Mouse (Mus musculus) midbrain, embryonic 13.5 days (tissue): ENCODE measurements around the gene Gm3250. TPM values are rescaled to one million over a fixed set of nuclear protein-coding genes. Genes with fewer than 3 reads are reported as not detected.
"Not testable (repeated sequence)": the region's sequence is repeated elsewhere in the genome, so short reads cannot be mapped to it uniquely, and the experiment has no call there.

ENCODE experiments used
- ATAC-seq: fragments of 200-750 bp; cut with Nextera tagmentation; 2 replicates; pipeline ENCODE4 v1.8.0; 2017; ENCODE audit warnings: mild to moderate bottlenecking, moderate TSS enrichment, moderate library complexity
- H3K27ac ChIP-seq: fragments of 300-500 bp; sonication (generic); 2 replicates; pipeline ENCODE4 v1.5.1; 2015; ENCODE audit warnings: inconsistent platforms, mild to moderate bottlenecking, moderate library complexity
- H3K27me3 ChIP-seq: fragments of 300-500 bp; sonication (generic); 2 replicates; pipeline ENCODE4 v1.6.1; 2015; ENCODE audit warnings: mild to moderate bottlenecking, inconsistent platforms
- H3K36me3 ChIP-seq: fragments of 300-500 bp; sonication (generic); 2 replicates; pipeline ENCODE4 v1.6.1; 2015; ENCODE audit warnings: mild to moderate bottlenecking, inconsistent platforms
- H3K4me1 ChIP-seq: fragments of 300-500 bp; sonication (generic); replicated peaks from 2 replicates; pipeline ENCODE4 v1.6.1; 2015; ENCODE audit warnings: inconsistent platforms
- H3K4me2 ChIP-seq: fragments of 300-500 bp; sonication (generic); replicated peaks from 2 replicates; pipeline ENCODE4 v1.6.1; 2015; ENCODE audit warnings: moderate library complexity, mild to moderate bottlenecking, inconsistent platforms
- H3K4me3 ChIP-seq: fragments of 300-500 bp; sonication (generic); replicated peaks from 2 replicates; pipeline ENCODE4 v1.5.1; 2015; ENCODE audit warnings: mild to moderate bottlenecking, inconsistent platforms
- H3K9ac ChIP-seq: fragments of 300-500 bp; sonication (generic); replicated peaks from 2 replicates; pipeline ENCODE4 v1.6.1; 2015; ENCODE audit warnings: mild to moderate bottlenecking, inconsistent platforms
- H3K9me3 ChIP-seq: fragments of 300-500 bp; sonication (generic); 2 replicates; pipeline ENCODE4 v1.6.1; 2016; ENCODE audit warnings: mild to moderate bottlenecking, inconsistent platforms
- WGBS: fragments of 180-500 bp; shearing (Covaris S2); methylation state at CpG from one replicate; pipeline ENCODE4 v1.1.7; 2015; 5-methylcytosine and 5-hydroxymethylcytosine counted together
- polyA plus RNA-seq: library from polyadenylated mRNA; unstranded; fragments of >200 nt; fragmentation: Nextera tagmentation; extraction: Ambion mirVana; gene quantifications from 2 replicates; pipeline ENCODE4 v1.2.1, GENCODE M21; 2015

Gm3250 gene
- polyA plus RNA-seq = not detected in 2 replicates

DNA sequence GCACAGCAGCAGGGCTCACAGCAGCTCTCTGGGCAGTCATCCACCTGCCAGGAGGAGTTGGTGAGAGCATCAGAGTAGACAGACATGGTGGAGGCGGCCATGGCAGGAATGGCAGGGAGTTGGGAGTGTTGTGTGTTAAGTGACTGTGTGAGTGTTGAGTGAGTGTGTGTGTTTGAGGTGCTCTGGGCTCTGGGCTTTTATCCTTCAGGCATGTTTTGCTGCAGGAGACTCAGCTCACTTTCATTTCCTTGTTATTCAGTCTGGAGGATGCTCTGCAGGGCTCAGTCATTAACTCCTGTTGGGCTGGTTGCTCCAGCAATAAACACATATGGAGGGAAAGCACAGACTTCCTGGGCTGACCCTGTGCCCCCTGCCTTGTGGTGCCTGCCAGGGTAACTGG lies at the start of gene Gm3250:
Gene Gm3250 (minus strand): TSS at position 101 of the 400 bp plus-strand sequence.
- H3K4me3 ChIP-seq, ATAC-seq, H3K9ac ChIP-seq, H3K4me1 ChIP-seq, H3K9me3 ChIP-seq, H3K4me2 ChIP-seq, H3K27me3 ChIP-seq, H3K27ac ChIP-seq, H3K36me3 ChIP-seq: not testable (repeated sequence)
- WGBS = 33% methylated on average over 1 of the region's 1 CpGs

DNA sequence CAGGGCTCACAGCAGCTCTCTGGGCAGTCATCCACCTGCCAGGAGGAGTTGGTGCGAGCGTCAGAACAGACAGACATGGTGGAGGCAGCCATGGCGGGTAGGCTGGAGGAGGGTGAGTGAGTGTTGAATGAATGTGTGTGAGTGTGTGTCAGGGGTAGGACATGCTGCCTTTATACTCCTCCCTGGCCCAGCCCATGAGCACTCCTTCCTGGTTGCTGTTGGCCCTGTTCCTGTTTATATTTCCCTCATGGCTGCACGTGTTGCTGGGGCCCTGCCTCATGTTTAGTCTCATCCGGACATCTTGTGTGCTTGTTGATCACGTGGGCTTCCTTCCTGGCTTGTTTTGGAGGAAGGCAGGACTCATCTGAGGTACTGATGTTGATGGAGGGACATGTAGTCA lies 44.6 kb upstream of the Gm3250 start, which contains the start of gene Krtap10-4:
Gene Krtap10-4 (minus strand): TSS at position 145 of the 400 bp plus-strand sequence.
- ATAC-seq = no peak

GRCm38 (mm10) chr10:77819203-77819602 lies 36.9 kb upstream of the Gm3250 start:
- 28% methylated on average over 4 of the region's 4 CpGs for WGBS
- H3K4me3 ChIP-seq = no peak overlapping the region
- no peak overlapping the region for H3K9ac ChIP-seq
- H3K4me2 ChIP-seq = no peak overlapping the region
- no peak overlapping the region for H3K27ac ChIP-seq
- 0 out of 2 replicates have a peak, but pooled peaks cover 3% of the 10 kb centered on the region for H3K9me3 ChIP-seq
- H3K36me3 ChIP-seq = no peaks in the 10 kb centered on the region
- no peak for ATAC-seq
- H3K4me1 ChIP-seq = no peaks in the 10 kb centered on the region
- no peaks in the 10 kb centered on the region for H3K27me3 ChIP-seq

More for the DNA sequence above, 44.6 kb upstream of the Gm3250 start, which contains the start of gene Krtap10-4:
- H3K9ac ChIP-seq = no peak within 1 kb of the TSS
- no peaks in the 10 kb centered on the region for H3K4me1 ChIP-seq
- H3K36me3 ChIP-seq = no peaks in the 10 kb centered on the region
- WGBS = 71% methylated on average over 6 of the region's 6 CpGs
- no peaks in the 10 kb centered on the region for H3K27me3 ChIP-seq
- H3K27ac ChIP-seq = no peak within 1 kb of the TSS
- no peak within 1 kb of the TSS for H3K4me3 ChIP-seq
- H3K9me3 ChIP-seq = 0 out of 2 replicates have a peak, but pooled peaks cover 3% of the 10 kb centered on the region
- H3K4me2 ChIP-seq = no peak within 1 kb of the TSS

DNA sequence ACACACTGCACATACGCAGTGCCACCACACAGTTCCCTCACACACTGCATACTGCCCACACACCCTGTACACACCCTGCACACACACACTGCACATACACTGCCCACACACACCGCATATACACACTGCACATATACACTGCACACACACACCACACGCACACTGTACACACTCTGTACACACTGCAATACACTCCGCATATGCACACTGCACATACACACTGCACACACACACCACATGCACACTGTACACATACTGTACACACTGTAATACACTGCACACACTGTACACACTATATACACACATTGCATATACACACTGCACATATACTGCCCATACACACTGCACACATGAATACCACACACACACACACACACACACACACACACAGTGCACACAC lies 36.2 kb upstream of the Gm3250 start:
- Histone ChIP-seq H3K4me1 (no peaks in the 10 kb centered on the region), H3K27me3 (no peaks in the 10 kb centered on the region), H3K9ac (no peak overlapping the region), H3K27ac (no peak overlapping the region), H3K9me3 (no peaks in the 10 kb centered on the region), H3K36me3 (no peaks in the 10 kb centered on the region), H3K4me2 (no peak overlapping the region), H3K4me3 (no peak overlapping the region)
- ATAC-seq = peak; percentile 60
- 96% methylated on average over 4 of the region's 4 CpGs for WGBS

DNA sequence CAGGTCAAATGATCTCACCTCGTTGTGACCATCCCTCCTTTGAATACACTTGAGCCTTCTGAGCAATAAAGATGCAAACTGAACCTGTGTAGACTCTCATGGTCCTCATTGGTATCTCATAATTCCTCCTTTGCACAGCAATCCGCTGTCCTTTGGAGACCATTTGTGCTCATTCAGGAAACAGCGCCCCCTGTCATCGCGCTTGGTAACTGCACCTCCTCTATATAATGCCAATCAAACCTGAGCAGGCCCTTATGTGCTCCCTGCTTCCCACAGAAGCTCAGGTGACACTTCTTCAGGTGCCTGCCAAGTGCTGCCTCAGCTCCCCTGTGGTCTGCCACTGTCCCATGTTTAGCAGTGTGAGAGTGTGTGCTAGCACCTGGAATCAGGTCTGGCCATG lies 33.2 kb upstream of the Gm3250 start:
- Histone ChIP-seq H3K27ac (no peak overlapping the region), H3K36me3 (no peaks in the 10 kb centered on the region), H3K4me2 (no peak overlapping the region), H3K27me3 (no peaks in the 10 kb centered on the region), H3K4me3 (no peak overlapping the region), H3K9ac (no peak overlapping the region), H3K9me3 (no peaks in the 10 kb centered on the region), H3K4me1 (no peaks in the 10 kb centered on the region)
- 39% methylated on average over 5 of the region's 5 CpGs for WGBS
- no peak for ATAC-seq

DNA sequence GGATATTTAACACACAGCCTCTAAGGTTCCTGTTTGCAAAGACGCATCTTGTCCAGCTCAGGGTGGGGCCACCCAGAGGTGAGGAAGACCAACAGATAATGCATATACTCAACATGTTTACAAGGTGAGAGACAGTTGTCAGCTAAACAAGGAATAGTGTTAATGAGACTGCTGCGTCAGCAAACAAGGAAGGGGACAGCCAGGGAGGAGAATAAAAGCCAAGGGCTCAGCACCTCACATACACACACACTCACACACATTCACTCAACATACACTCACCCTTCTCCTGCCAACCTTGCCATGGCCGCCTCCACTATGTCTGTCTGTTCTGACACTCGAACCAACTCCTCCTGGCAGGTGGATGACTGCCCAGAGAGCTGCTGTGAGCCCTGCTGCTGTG lies 32.0 kb upstream of the Gm3250 start, which contains the start of gene Gm2696:
Gene Gm2696 (plus strand): TSS at position 301 of the 400 bp plus-strand sequence.
- H3K4me1 ChIP-seq = no peaks in the 10 kb centered on the region
- no peaks in the 10 kb centered on the region for H3K27me3 ChIP-seq
- no peak within 1 kb of the TSS for H3K4me2 ChIP-seq
- no peak within 1 kb of the TSS for H3K9ac ChIP-seq
- no peak within 1 kb of the TSS for H3K27ac ChIP-seq
- H3K36me3 ChIP-seq = no peaks in the 10 kb centered on the region
- H3K9me3 ChIP-seq = no peaks in the 10 kb centered on the region
- no peak within 1 kb of the TSS for H3K4me3 ChIP-seq
- ATAC-seq = no peak
- WGBS = 64% methylated on average over 4 of the region's 4 CpGs

GRCm38 (mm10) chr10:77811743-77812142 lies 29.4 kb upstream of the Gm3250 start, which contains the start of gene Gm9507:
Gene Gm9507 (minus strand): TSS chr10:77811843.
- Histone ChIP-seq H3K4me3 (no peak within 1 kb of the TSS), H3K27me3 (no peaks in the 10 kb centered on the region), H3K27ac (no peak within 1 kb of the TSS), H3K36me3 (no peaks in the 10 kb centered on the region), H3K9me3 (peaks cover 5% of the 10 kb centered on the region; the same call in 1 of the 2 replicates), H3K9ac (no peak within 1 kb of the TSS), H3K4me1 (no peaks in the 10 kb centered on the region), H3K4me2 (no peak within 1 kb of the TSS)
- 71% methylated on average over 5 of the region's 5 CpGs for WGBS
- no peak for ATAC-seq

- Histone ChIP-seq H3K4me1 (peaks cover 3% of the 10 kb centered on the region; the same call in 1 of the 2 replicates), H3K4me2 (no peak overlapping the region), H3K27me3 (no peaks in the 10 kb centered on the region), H3K9me3 (peaks cover 5% of the 10 kb centered on the region; the same call in 1 of the 2 replicates), H3K27ac (no peak overlapping the region), H3K36me3 (no peaks in the 10 kb centered on the region), H3K9ac (no peak overlapping the region), H3K4me3 (no peak overlapping the region)
- WGBS = 87% methylated on average over 3 of the region's 3 CpGs
- no peak for ATAC-seq
Measured at GRCm38 (mm10) chr10:77804095-77804494, 21.8 kb upstream of the Gm3250 start.

DNA sequence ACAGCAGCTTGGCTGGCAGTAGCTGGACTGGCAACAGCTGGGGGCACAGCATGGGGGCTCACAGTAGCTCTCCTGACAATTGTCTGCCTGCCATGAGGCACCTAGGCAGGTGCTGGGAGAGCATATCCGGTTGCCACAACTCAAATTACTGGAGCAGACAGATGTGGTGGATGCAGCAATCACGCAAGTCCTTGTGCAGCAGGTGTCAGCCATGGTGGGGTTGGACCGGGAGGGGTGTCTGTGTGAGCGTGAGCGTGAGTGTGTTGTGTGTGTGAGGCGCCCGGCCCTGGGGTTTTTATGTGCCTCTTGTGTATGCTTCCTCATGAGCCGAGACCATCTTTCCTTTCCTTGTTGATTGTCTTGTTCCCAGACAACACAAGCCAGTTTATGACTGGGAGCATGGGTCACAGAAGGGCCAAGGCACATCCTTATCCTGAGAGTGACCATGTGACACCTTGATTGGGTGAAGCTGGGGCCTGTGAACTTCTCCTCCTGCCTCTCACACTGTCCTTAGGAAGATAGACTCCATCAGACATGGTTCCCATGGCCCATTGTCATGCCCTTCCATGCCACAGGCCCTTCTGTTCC lies 16.7 kb upstream of the Gm3250 start, which contains the start of gene Gm19668:
Gene Gm19668 (minus strand): TSS at position 213 of the 588 bp plus-strand sequence.
- ATAC-seq = no peak
- H3K9ac ChIP-seq = no peak within 1 kb of the TSS
- H3K4me1 ChIP-seq = peaks cover 16% of the 10 kb centered on the region
- H3K36me3 ChIP-seq = no peaks in the 10 kb centered on the region
- no peak within 1 kb of the TSS for H3K4me3 ChIP-seq
- no peak within 1 kb of the TSS for H3K4me2 ChIP-seq
- H3K27me3 ChIP-seq = no peaks in the 10 kb centered on the region
- peak within 1 kb of the TSS; percentile 73 for H3K27ac ChIP-seq
- H3K9me3 ChIP-seq = no peaks in the 10 kb centered on the region
- WGBS = 68% methylated on average over 8 of the region's 8 CpGs

DNA sequence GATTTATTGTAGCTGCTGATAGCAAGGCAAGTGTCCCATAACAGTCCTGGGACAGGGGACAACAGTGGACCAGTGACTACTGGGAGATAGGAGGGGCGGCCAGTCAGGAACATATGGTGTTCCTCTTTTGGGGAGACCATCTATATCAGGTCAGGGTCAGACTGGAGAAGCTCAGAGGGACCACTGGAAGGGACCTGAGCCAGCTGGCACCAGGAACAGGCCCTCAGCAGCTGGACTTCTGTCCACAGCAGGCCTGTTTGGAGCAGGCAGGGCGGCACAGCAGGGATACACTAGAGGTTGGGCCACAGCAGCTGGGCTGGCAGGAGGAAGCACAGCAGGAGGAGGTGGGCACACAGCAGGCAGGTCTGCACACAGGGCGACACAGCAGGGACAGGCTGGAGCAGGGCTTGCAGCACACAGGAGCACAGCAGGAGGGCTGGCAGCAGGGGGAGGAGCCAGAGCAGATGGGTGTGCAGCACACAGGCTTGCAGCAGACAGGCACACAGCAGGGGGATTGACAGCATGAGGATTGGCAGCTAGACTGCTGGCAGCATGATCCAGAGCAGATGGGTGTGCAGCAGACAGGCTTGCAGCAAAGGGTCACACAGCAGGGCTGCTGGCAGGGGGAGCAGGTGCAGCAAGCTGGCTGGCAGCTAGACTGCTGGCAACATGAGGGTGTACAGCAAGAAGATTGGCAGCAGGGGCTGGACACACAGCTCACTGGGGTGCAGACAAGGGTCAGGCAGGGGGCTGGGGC lies 16.0 kb upstream of the Gm3250 start:
- not testable (repeated sequence) for H3K9ac ChIP-seq, H3K36me3 ChIP-seq, H3K27me3 ChIP-seq, H3K4me2 ChIP-seq, H3K4me3 ChIP-seq, H3K9me3 ChIP-seq
- 37% methylated on average over 3 of the region's 3 CpGs for WGBS
- Histone ChIP-seq H3K4me1 (peaks cover 16% of the 10 kb centered on the region), H3K27ac (peak overlapping the region; percentile 73)
- ATAC-seq = 0 out of 2 replicates have a peak, but pooled peaks have one; percentile 43

DNA sequence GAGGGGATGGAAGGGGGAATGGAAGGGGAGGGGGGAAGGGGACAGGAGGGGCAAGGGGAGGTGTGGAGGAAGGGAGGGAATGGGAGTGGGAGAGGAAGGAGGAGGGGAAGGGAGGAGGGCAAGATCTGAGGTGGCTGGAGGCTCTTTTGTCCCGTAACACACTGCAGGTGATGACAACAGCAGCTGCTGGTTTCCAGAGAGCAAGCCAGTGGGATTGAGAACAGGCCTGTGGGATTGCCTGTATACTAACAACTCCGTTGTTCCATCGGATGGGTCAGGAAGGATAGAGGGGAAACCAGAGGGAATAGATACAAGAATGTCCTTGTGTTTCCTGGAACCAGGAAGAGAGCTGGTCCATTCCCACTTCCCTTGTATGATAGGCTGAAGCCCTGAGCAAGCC lies 15.3 kb upstream of the Gm3250 start:
- Histone ChIP-seq H3K4me1 (peaks cover 16% of the 10 kb centered on the region), H3K9me3 (no peaks in the 10 kb centered on the region), H3K4me2 (no peak overlapping the region), H3K27me3 (no peaks in the 10 kb centered on the region), H3K27ac (peak overlapping the region; percentile 73), H3K4me3 (no peak overlapping the region), H3K36me3 (no peaks in the 10 kb centered on the region), H3K9ac (no peak overlapping the region; the same call in 1 of the 2 replicates)
- no peak for ATAC-seq
- WGBS = 12% methylated on average over 3 of the region's 3 CpGs

DNA sequence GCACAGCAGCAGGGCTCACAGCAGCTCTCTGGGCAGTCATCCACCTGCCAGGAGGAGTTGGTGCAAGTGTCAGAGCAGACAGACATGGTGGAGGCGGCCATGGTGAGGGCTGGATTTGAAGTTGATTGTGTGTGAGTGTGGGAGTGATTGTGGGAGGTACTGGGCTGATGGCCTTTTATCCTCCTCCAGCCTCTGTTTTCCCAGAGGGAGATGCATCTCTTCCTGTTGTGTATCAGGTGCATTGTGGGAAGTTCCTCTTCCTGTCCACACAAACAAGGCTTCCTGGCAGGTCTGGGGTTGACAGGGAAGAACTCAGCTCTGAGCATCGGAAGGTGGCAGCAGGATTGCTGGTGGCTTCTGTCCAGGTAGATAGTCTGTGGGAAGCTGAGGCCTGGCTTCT lies 12.6 kb upstream of the Gm3250 start, which contains the start of gene Gm9639:
Gene Gm9639 (minus strand): TSS at position 101 of the 400 bp plus-strand sequence.
- Histone ChIP-seq H3K4me3 (no peak within 1 kb of the TSS), H3K27ac (peak within 1 kb of the TSS; percentile 58; the same call in 1 of the 2 replicates), H3K9me3 (no peaks in the 10 kb centered on the region), H3K9ac (no peak within 1 kb of the TSS), H3K27me3 (no peaks in the 10 kb centered on the region), H3K4me1 (peaks cover 16% of the 10 kb centered on the region), H3K36me3 (no peaks in the 10 kb centered on the region), H3K4me2 (no peak within 1 kb of the TSS)
- WGBS = 52% methylated on average over 2 of the region's 2 CpGs
- ATAC-seq = no peak
